Mouse (Mus musculus) stomach, embryonic 16.5 days (tissue): ENCODE data around the gene Reck. TPM values are rescaled to one million over a fixed set of nuclear protein-coding genes. Genes with fewer than 3 reads are reported as not detected.

Experiments used
- ATAC-seq: fragments of 200-750 bp; cut with Nextera tagmentation; 2 replicates; pipeline ENCODE4 v1.8.0; 2017; ENCODE audit warnings: moderate number of reproducible peaks, moderate TSS enrichment; ENCODE audit not compliant: insufficient read depth, low FRiP score
- H3K27ac ChIP-seq: fragments of 300-500 bp; sonication (generic); 2 replicates; pipeline ENCODE4 v1.5.1; 2014; ENCODE audit warnings: low read length
- H3K27me3 ChIP-seq: fragments of 300-500 bp; sonication (generic); 2 replicates; pipeline ENCODE4 v1.6.1; 2014; ENCODE audit warnings: low read length, control low read depth, mixed read lengths; ENCODE audit not compliant: control insufficient read depth, insufficient read depth
- H3K36me3 ChIP-seq: fragments of 300-500 bp; sonication (generic); 2 replicates; pipeline ENCODE4 v1.6.1; 2014; ENCODE audit warnings: low read length; ENCODE audit not compliant: control insufficient read depth, insufficient read depth
- H3K4me1 ChIP-seq: fragments of 300-500 bp; sonication (generic); 2 replicates; pipeline ENCODE4 v1.6.1; 2014; ENCODE audit warnings: low read length, control low read depth, mixed read lengths; ENCODE audit not compliant: control insufficient read depth, insufficient read depth
- H3K4me2 ChIP-seq: fragments of 300-500 bp; sonication (generic); 2 replicates; pipeline ENCODE4 v1.6.1; 2014; ENCODE audit warnings: low read depth, low read length, mixed read lengths
- H3K4me3 ChIP-seq: fragments of 300-500 bp; sonication (generic); replicated peaks from 2 replicates; pipeline ENCODE4 v1.5.1; 2014; ENCODE audit warnings: mild to moderate bottlenecking, low read length
- H3K9ac ChIP-seq: fragments of 300-500 bp; sonication (generic); 2 replicates; pipeline ENCODE4 v1.6.1; 2014; ENCODE audit warnings: low read length
- H3K9me3 ChIP-seq: fragments of 300-500 bp; sonication (generic); replicated peaks from 2 replicates; pipeline ENCODE4 v1.6.1; 2016; ENCODE audit warnings: low read length, control low read depth; ENCODE audit not compliant: control insufficient read depth
- WGBS: fragments of 180-500 bp; shearing (Covaris S2); extraction: QIAGEN DNeasy Blood & Tissue Kit; methylation state at CpG from one replicate; pipeline ENCODE4 v1.1.7; 2014; 5-methylcytosine and 5-hydroxymethylcytosine counted together
- polyA plus RNA-seq: library from polyadenylated mRNA; unstranded; fragments of >200 nt; fragmentation: Nextera tagmentation; extraction: Ambion mirVana; gene quantifications from 2 replicates; pipeline ENCODE4 v1.2.1, GENCODE M21; 2015

Reck gene
- polyA plus RNA-seq, 1 experiment from 2014 or later: 23.8 TPM

GRCm38 (mm10) chr4:43927826-43928225 lies 52.5 kb downstream of the Reck start:
- ATAC-seq: no peak
- H3K9ac ChIP-seq: no peak overlapping the region
- no peaks in the 10 kb centered on the region for H3K27me3 ChIP-seq
- WGBS: 94% methylated on average over 3 of the region's 3 CpGs
- H3K36me3 ChIP-seq: 0 out of 2 replicates have a peak, but pooled peaks cover 11% of the 10 kb centered on the region
- no peak overlapping the region for H3K27ac ChIP-seq
- no peak overlapping the region for H3K4me2 ChIP-seq
- no peaks in the 10 kb centered on the region for H3K9me3 ChIP-seq
- H3K4me3 ChIP-seq: no peak overlapping the region
- H3K4me1 ChIP-seq: no peaks in the 10 kb centered on the region

DNA sequence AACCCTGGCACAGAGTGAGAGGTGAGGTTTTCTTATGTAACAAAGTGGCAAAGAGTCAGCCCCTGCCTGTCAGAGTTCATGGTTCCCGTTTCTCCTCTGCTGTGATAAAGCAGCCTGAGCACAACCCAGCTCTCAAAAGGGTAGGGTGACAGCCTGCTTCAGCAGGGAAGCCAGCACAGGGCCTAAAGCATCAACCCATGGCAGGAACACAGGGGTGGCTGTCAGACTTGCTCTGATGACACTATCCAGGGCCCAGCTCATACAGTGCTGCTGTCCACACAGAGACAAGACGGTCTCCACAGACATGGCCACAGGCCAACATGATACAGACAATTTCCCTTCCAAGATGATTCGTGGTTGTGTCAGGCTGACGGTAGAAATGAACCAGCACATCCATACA lies 56.5 kb downstream of the Reck start:
- 67% methylated on average over 4 of the region's 4 CpGs for WGBS
- ATAC-seq: no peak
- no peak overlapping the region for H3K4me3 ChIP-seq

GRCm38 (mm10) chr4:43936186-43936585 lies 60.9 kb downstream of the Reck start:
- H3K4me3 ChIP-seq: no peak overlapping the region
- H3K36me3 ChIP-seq: peaks cover 7% of the 10 kb centered on the region; the same call in 1 of the 2 replicates
- no peaks in the 10 kb centered on the region for H3K9me3 ChIP-seq
- H3K27me3 ChIP-seq: no peaks in the 10 kb centered on the region
- no peaks in the 10 kb centered on the region for H3K4me1 ChIP-seq
- no peak overlapping the region for H3K27ac ChIP-seq
- 72% methylated on average over 4 of the region's 4 CpGs for WGBS
- no peak overlapping the region for H3K9ac ChIP-seq
- H3K4me2 ChIP-seq: no peak overlapping the region
- ATAC-seq: no peak

More for the DNA sequence above, 56.5 kb downstream of the Reck start:
- Histone ChIP-seq H3K9me3 (no peaks in the 10 kb centered on the region), H3K27ac (no peak overlapping the region), H3K36me3 (0 out of 2 replicates have a peak, but pooled peaks cover 11% of the 10 kb centered on the region), H3K9ac (no peak overlapping the region), H3K4me1 (no peaks in the 10 kb centered on the region), H3K27me3 (no peaks in the 10 kb centered on the region), H3K4me2 (no peak overlapping the region)

GRCm38 (mm10) chr4:43936749-43937674 lies 61.7 kb downstream of the Reck start:
- H3K9me3 ChIP-seq: no peaks in the 10 kb centered on the region
- H3K27ac ChIP-seq: no peak overlapping the region
- 70% methylated on average over 14 of the region's 14 CpGs for WGBS
- no peak overlapping the region for H3K4me3 ChIP-seq
- H3K27me3 ChIP-seq: no peaks in the 10 kb centered on the region
- no peaks in the 10 kb centered on the region for H3K4me1 ChIP-seq
- H3K4me2 ChIP-seq: no peak overlapping the region
- peaks cover 4% of the 10 kb centered on the region; the same call in 1 of the 2 replicates for H3K36me3 ChIP-seq
- ATAC-seq: no peak; the same call in 1 of the 2 replicates
- H3K9ac ChIP-seq: no peak overlapping the region

- ATAC-seq: no peak
- H3K9ac ChIP-seq: no peak overlapping the region
- 90% methylated on average over 5 of the region's 5 CpGs for WGBS
- no peak overlapping the region for H3K4me2 ChIP-seq
- H3K27ac ChIP-seq: no peak overlapping the region
- H3K27me3 ChIP-seq: no peaks in the 10 kb centered on the region
- peaks cover 4% of the 10 kb centered on the region; the same call in 1 of the 2 replicates for H3K36me3 ChIP-seq
- no peaks in the 10 kb centered on the region for H3K9me3 ChIP-seq
- no peaks in the 10 kb centered on the region for H3K4me1 ChIP-seq
- H3K4me3 ChIP-seq: no peak overlapping the region
Observed at GRCm38 (mm10) chr4:43941315-43941714, 66.0 kb downstream of the Reck start.

DNA sequence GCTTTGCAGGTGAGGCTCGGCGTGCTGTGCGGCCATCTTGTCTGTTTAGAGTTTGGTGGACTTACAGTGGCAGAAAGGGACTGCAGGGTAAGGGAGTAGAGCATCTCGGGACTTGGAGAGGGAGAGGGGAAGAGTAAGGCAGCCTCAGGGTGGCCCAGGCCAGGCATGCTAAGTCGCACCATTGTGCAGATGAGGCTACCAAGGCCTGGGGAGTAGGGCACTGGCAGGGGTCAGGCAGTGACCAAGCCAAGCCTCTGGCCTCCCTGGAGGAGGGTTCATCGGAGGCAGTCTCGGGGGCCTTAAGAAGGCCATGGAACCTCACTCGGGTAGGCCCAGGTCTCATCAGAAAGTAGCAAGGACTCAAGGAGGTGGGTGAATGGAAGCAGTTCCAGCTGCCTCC lies 67.1 kb downstream of the Reck start:
- H3K27me3 ChIP-seq: no peaks in the 10 kb centered on the region
- no peaks in the 10 kb centered on the region for H3K4me1 ChIP-seq
- H3K9ac ChIP-seq: no peak overlapping the region
- 83% methylated on average over 8 of the region's 8 CpGs for WGBS
- ATAC-seq: no peak
- H3K36me3 ChIP-seq: peaks cover 4% of the 10 kb centered on the region; the same call in 1 of the 2 replicates
- no peaks in the 10 kb centered on the region for H3K9me3 ChIP-seq
- no peak overlapping the region for H3K4me2 ChIP-seq
- no peak overlapping the region for H3K4me3 ChIP-seq
- no peak overlapping the region for H3K27ac ChIP-seq

DNA sequence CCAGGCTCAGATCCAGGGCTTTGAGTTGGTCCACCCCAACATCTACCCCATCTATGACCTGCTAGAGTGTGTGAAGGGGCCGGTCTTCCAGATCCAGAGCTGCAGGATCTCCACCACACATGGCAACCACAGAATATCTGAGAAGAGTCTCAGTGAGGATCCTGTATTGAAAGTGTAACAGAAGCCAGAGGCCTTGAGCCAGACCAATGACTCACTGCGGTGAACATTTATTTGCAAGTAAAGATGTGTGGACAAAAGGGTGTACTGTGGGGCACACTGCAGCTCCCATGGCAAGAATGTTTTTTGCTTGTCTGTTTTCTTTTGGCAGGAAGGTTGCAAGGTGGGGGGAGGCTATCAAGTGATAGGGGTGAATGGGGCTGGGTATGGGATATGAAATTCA lies 72.2 kb downstream of the Reck start:
- Histone ChIP-seq H3K36me3 (no peaks in the 10 kb centered on the region), H3K9ac (no peak overlapping the region), H3K4me3 (no peak overlapping the region), H3K4me2 (no peak overlapping the region), H3K27ac (no peak overlapping the region), H3K9me3 (no peaks in the 10 kb centered on the region), H3K27me3 (no peaks in the 10 kb centered on the region), H3K4me1 (no peaks in the 10 kb centered on the region)
- no peak for ATAC-seq
- 96% methylated on average over 2 of the region's 2 CpGs for WGBS

GRCm38 (mm10) chr4:43957292-43957845 lies 82.0 kb downstream of the Reck start, which contains the start of gene Glipr2:
TSS of gene Glipr2 (plus strand) at chr4:43957401.
- under 1% methylated on average over 45 of the region's 45 CpGs for WGBS
- ATAC-seq: peak; percentile 92
- no peaks in the 10 kb centered on the region for H3K9me3 ChIP-seq

GRCm38 (mm10) chr4:43957846-43958461 lies 82.6 kb downstream of the Reck start:
- under 1% methylated on average over 26 of the region's 26 CpGs for WGBS
- H3K4me3 ChIP-seq: peak overlapping the region; percentile 71
- H3K9me3 ChIP-seq: no peaks in the 10 kb centered on the region
- no peaks in the 10 kb centered on the region for H3K27me3 ChIP-seq
- peak overlapping the region; percentile 89 for H3K4me2 ChIP-seq
- peak; percentile 68 for ATAC-seq
- peak overlapping the region; percentile 92 for H3K27ac ChIP-seq
- peaks cover 22% of the 10 kb centered on the region for H3K4me1 ChIP-seq
- no peaks in the 10 kb centered on the region for H3K36me3 ChIP-seq
- peak overlapping the region; percentile 76 for H3K9ac ChIP-seq

More at GRCm38 (mm10) chr4:43957292-43957845, 82.0 kb downstream of the Reck start, which contains the start of gene Glipr2:
- H3K27ac ChIP-seq: peak within 1 kb of the TSS; percentile 92
- H3K27me3 ChIP-seq: no peaks in the 10 kb centered on the region
- peak within 1 kb of the TSS; percentile 76 for H3K9ac ChIP-seq
- H3K36me3 ChIP-seq: no peaks in the 10 kb centered on the region
- peaks cover 22% of the 10 kb centered on the region for H3K4me1 ChIP-seq
- peak within 1 kb of the TSS; percentile 89 for H3K4me2 ChIP-seq
- H3K4me3 ChIP-seq: peak within 1 kb of the TSS; percentile 71
